Mouse (Mus musculus): ENCODE data around the gene Dcaf1. TPM values are rescaled to one million over a fixed set of nuclear protein-coding genes. Genes with fewer than 3 reads are reported as not detected.

The Dcaf1 gene
- total and polyA plus RNA-seq, 3 experiments = 56.3 to 131 (median 58.7) TPM

GRCm38 (mm10) chr9:106881071-106881755, 59.5 kb downstream of the Dcaf1 start:
- H3K36me3 ChIP-seq (ENCODE audit: control insufficient read depth in 1 of 2, insufficient read depth in 2 of 2, low read length in 2 of 2) = peaks cover 12 to 35% of the 10 kb centered on the region in 2 experiments
- H3K9me3 ChIP-seq (replicated peaks; ENCODE audit: insufficient read depth, low read length) = no peaks in the 10 kb centered on the region
- no peaks in the 10 kb centered on the region for H3K27me3 ChIP-seq (ENCODE audit: control insufficient read depth in 1 of 2, insufficient read depth in 2 of 2, low read length in 2 of 2)
- no peak overlapping the region for H3K9ac ChIP-seq (ENCODE audit: control insufficient read depth, low read depth, low read length, poor library complexity, severe bottlenecking)
- peaks cover 2 to 34% of the 10 kb centered on the region in 2 experiments; a peak in 3 of 4 replicates for H3K4me1 ChIP-seq (ENCODE audit: control insufficient read depth in 1 of 2, insufficient read depth in 2 of 2, low read length in 2 of 2)
- H3K27ac ChIP-seq (ENCODE audit: control insufficient read depth, low read depth, low read length) = no peak overlapping the region
- TF ChIP-seq ZNF384 (IDR thresholded peaks at IDR 0.05; ENCODE audit: low read depth, low read length) = no peak
- no peak for TF ChIP-seq RCOR1 (IDR thresholded peaks at IDR 0.05; ENCODE audit: low read depth, low read length)
- TF ChIP-seq ZKSCAN1 (IDR thresholded peaks at IDR 0.05; ENCODE audit: low read depth, low read length) = no peak
- TF ChIP-seq SIN3A (IDR thresholded peaks at IDR 0.05; ENCODE audit: low read length) = no peak
- TF ChIP-seq POLR2AphosphoS2 (IDR thresholded peaks at IDR 0.05; ENCODE audit: low read length) = peak; percentile 34; the same call in 1 of the 2 replicates
- TF ChIP-seq MAFK (IDR thresholded peaks at IDR 0.05; ENCODE audit: borderline replicate concordance, low read depth, low read length) = no peak
- peaks cover 29% of the 10 kb centered on the region for H3K79me2 ChIP-seq (ENCODE audit: control insufficient read depth, insufficient read depth, low read length, poor library complexity)
- DNase-seq (ENCODE audit: low read depth, low spot score) = no peak
- no peak overlapping the region for H3K4me3 ChIP-seq (ENCODE audit: control insufficient read depth in 1 of 2, insufficient read depth in 1 of 2, low read depth in 2 of 2, low read length in 2 of 2)

GRCm38 (mm10) chr9:106882176-106882575, 60.5 kb downstream of the Dcaf1 start:
- Histone ChIP-seq H3K27me3 (ENCODE audit: control insufficient read depth in 1 of 2, insufficient read depth in 2 of 2, low read length in 2 of 2) (no peaks in the 10 kb centered on the region), H3K79me2 (ENCODE audit: control insufficient read depth, insufficient read depth, low read length, poor library complexity) (peaks cover 36% of the 10 kb centered on the region), H3K36me3 (ENCODE audit: control insufficient read depth in 1 of 2, insufficient read depth in 2 of 2, low read length in 2 of 2) (peaks cover 5 to 35% of the 10 kb centered on the region in 2 experiments), H3K27ac (ENCODE audit: control insufficient read depth, low read depth, low read length) (peak overlapping the region; percentile 19), H3K4me3 (ENCODE audit: control insufficient read depth in 1 of 2, insufficient read depth in 1 of 2, low read depth in 2 of 2, low read length in 2 of 2) (no peak overlapping the region), H3K4me1 (ENCODE audit: control insufficient read depth in 1 of 2, insufficient read depth in 2 of 2, low read length in 2 of 2) (peaks cover 2 to 34% of the 10 kb centered on the region in 2 experiments; a peak in 3 of 4 replicates), H3K9ac (ENCODE audit: control insufficient read depth, low read depth, low read length, poor library complexity, severe bottlenecking) (no peak overlapping the region), H3K9me3 (replicated peaks; ENCODE audit: insufficient read depth, low read length) (no peaks in the 10 kb centered on the region)
- no peak for DNase-seq (ENCODE audit: low read depth, low spot score)
- no peak for TF ChIP-seq KAT2A (conservative IDR thresholded peaks at IDR 0.05; ENCODE audit: low read depth, low read length)
- no peak for TF ChIP-seq TAL1 (IDR thresholded peaks at IDR 0.05; ENCODE audit: low read length)
- TF ChIP-seq RAD21 (IDR thresholded peaks at IDR 0.05; ENCODE audit: low read depth, low read length) = no peak
- no peak for TF ChIP-seq EP300 (IDR thresholded peaks at IDR 0.05; ENCODE audit: low read depth in 1 of 2, low read length in 2 of 2)
- TF ChIP-seq ZMIZ1 (IDR thresholded peaks at IDR 0.05; ENCODE audit: low read depth, low read length) = no peak
- no peak for TF ChIP-seq MYC (IDR thresholded peaks at IDR 0.05; ENCODE audit: low read depth, low read length)
- TF ChIP-seq BHLHE40 (IDR thresholded peaks at IDR 0.05; ENCODE audit: borderline replicate concordance, low read depth, low read length) = no peak
- TF ChIP-seq ZNF384 (IDR thresholded peaks at IDR 0.05; ENCODE audit: low read depth, low read length) = no peak
- no peak for TF ChIP-seq POLR2AphosphoS5 (IDR thresholded peaks at IDR 0.05; ENCODE audit: borderline replicate concordance, low read depth, low read length)
- TF ChIP-seq NELFE (IDR thresholded peaks at IDR 0.05; ENCODE audit: low read depth, low read length) = no peak
- no peak for TF ChIP-seq E2F4 (IDR thresholded peaks at IDR 0.05; ENCODE audit: borderline replicate concordance, low read depth, low read length)

Measured in MEL (cell line).